Mouse (Mus musculus): Measurements from ENCODE around the gene Foxo3. TPM values are rescaled to one million over a fixed set of nuclear protein-coding genes. Genes with fewer than 3 reads are reported as not detected.

Foxo3 gene
- polyA plus RNA-seq, 1 experiment: 14.6 TPM

DNA sequence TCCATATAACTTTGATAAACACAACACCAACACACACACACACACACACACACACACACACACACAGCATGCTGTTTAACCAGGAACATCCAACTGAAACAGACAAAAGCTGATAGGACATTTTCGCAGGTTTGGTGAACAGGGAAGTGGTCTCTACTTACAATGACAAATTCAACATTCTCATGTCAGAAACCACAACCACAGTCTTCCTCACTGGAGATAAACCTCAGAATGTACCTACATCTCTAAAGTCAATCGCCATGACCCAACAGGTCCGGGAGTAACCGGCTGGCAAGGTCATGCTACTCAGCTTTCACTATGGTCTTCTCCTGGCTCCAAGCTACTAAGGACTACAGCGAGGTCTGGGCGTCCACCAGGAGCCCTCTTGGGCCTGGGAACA, 81.8 kb downstream of the Foxo3 start:
- DNase-seq (ENCODE audit: low read depth): no peak
- TF ChIP-seq CTCF (IDR thresholded peaks at IDR 0.05; ENCODE audit: borderline replicate concordance, extremely low read depth, insufficient read depth, insufficient read length) (no peak), POLR2A (IDR thresholded peaks at IDR 0.05; ENCODE audit: borderline replicate concordance, extremely low read depth, insufficient read depth, insufficient read length, poor library complexity, severe bottlenecking) (no peak)

DNA sequence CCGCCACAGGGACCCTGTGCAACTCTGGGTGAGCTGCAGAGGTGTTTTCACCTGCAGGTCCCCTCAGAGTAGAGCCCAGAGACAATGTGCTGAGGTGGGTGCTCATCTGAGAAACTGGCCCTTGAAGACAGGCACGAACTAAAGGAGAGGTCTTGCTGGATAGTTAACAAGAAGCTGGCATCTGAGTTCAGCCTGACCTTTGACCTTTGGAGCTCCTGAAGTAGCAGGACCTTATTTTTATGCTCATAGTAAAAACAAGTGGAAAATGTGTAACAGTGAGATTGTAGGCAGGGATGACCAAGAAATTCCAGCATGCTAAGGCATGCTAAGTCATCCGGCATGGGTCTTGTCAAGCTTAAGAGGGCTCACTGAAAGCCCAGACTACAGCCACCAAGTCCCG, 82.6 kb downstream of the Foxo3 start:
- DNase-seq (ENCODE audit: low read depth): no peak

DNA sequence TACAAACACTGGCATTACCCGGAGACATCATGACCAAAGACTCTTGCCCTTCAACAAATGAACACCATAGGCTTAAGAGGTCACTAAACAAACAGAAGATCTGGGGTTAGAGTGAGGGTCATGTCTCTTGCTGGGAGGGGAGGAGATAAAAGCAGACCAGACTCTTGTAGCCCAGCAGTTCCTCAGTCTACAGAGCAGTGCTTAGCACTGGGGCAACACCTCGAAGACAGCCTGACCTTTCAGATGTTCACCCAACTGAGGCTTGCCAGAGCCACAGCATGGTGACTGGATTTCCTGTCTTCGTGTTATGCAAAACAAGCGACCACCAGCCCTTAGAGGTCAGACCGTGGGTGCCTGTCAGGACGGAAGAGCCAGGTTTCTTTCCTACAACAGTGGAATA, 83.6 kb downstream of the Foxo3 start:
- TF ChIP-seq CTCF (IDR thresholded peaks at IDR 0.05; ENCODE audit: borderline replicate concordance, extremely low read depth, insufficient read depth, insufficient read length) (no peak), POLR2A (IDR thresholded peaks at IDR 0.05; ENCODE audit: borderline replicate concordance, extremely low read depth, insufficient read depth, insufficient read length, poor library complexity, severe bottlenecking) (no peak)
- DNase-seq (ENCODE audit: low read depth): no peak

More for the DNA sequence above, 82.6 kb downstream of the Foxo3 start:
- no peak for TF ChIP-seq CTCF (IDR thresholded peaks at IDR 0.05; ENCODE audit: borderline replicate concordance, extremely low read depth, insufficient read depth, insufficient read length)
- TF ChIP-seq POLR2A (IDR thresholded peaks at IDR 0.05; ENCODE audit: borderline replicate concordance, extremely low read depth, insufficient read depth, insufficient read length, poor library complexity, severe bottlenecking): no peak

DNA sequence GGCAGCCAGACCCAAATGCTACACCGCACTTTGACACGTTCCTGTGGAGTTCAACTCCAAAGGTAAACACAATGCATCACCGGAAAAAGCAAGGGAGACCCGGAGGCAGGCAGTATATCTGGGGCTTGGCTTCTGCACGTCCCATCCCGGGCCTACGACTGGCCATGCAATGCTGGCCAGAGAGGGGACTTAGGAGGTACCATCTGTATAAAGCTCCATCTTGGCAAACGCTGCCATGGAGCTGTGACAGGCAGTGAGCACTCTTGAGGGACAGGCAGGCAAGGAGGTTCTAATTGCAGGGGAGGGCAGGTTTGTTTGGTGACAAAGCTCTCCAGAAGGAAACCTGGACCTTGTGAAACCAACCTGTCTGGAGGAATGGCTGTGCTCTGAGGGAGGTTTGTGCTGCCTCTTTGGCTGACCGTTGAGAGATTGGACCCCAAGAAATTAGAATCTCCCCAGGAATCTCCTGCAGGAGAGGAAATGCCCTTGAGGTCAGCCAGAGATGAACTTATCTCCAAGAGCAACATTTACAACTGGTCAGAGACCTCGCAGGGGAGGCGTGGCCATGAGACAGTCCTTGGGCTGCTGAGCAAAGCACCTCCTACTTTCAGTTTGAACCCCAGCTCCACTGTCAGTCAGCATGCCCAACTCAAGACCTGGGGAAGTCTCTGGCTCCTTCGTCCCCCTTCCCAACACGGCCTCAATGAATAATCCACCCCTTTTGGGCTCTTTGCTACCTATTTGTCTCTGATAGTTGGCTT, 86.7 kb downstream of the Foxo3 start:
- TF ChIP-seq CTCF (IDR thresholded peaks at IDR 0.05; ENCODE audit: borderline replicate concordance, extremely low read depth, insufficient read depth, insufficient read length) (no peak), POLR2A (IDR thresholded peaks at IDR 0.05; ENCODE audit: borderline replicate concordance, extremely low read depth, insufficient read depth, insufficient read length, poor library complexity, severe bottlenecking) (no peak)
- DNase-seq (ENCODE audit: low read depth): no peak

DNA sequence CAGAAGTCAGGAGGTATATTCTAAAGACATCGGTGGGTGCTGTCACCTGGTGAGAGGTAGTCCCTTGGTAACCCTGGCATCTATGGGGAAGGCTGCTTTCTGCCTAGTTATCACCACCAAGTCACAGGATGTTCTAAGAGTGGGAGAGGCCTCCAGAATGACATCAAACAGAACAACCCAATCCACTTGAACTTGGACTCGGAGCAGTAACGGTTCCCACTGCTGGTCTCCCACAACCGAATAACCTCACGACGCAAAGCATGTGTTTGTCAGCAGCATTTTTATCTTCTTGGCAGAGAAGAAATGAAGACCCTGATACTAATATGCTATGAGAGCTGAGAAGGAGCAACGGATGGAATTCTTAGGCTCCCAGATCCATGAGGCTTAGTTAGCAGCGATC, 87.5 kb downstream of the Foxo3 start:
- no peak for DNase-seq (ENCODE audit: low read depth)
- TF ChIP-seq CTCF (IDR thresholded peaks at IDR 0.05; ENCODE audit: borderline replicate concordance, extremely low read depth, insufficient read depth, insufficient read length): no peak
- TF ChIP-seq POLR2A (IDR thresholded peaks at IDR 0.05; ENCODE audit: borderline replicate concordance, extremely low read depth, insufficient read depth, insufficient read length, poor library complexity, severe bottlenecking): no peak

DNA sequence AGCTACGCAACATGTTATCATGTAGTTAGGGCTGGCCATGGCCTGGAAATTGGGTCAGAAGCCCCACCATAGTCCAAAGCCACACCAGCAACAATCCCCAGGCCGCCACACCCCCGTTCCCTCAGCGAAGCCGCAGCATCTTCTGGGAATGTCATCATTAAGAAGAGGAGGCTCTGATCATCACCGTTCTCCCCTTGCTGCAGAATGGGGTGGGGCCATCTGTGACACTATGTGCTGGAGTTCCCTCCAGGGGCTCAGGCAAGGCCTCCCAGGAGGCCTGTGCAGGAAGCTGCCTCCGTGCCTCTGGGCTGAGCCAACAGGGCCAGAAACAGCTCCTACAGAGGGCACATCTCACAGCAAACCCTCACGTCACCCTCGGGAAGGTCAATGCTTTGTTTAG, 88.5 kb downstream of the Foxo3 start:
- no peak for TF ChIP-seq POLR2A (IDR thresholded peaks at IDR 0.05; ENCODE audit: borderline replicate concordance, extremely low read depth, insufficient read depth, insufficient read length, poor library complexity, severe bottlenecking)
- no peak for TF ChIP-seq CTCF (IDR thresholded peaks at IDR 0.05; ENCODE audit: borderline replicate concordance, extremely low read depth, insufficient read depth, insufficient read length)
- DNase-seq (ENCODE audit: low read depth): no peak

DNA sequence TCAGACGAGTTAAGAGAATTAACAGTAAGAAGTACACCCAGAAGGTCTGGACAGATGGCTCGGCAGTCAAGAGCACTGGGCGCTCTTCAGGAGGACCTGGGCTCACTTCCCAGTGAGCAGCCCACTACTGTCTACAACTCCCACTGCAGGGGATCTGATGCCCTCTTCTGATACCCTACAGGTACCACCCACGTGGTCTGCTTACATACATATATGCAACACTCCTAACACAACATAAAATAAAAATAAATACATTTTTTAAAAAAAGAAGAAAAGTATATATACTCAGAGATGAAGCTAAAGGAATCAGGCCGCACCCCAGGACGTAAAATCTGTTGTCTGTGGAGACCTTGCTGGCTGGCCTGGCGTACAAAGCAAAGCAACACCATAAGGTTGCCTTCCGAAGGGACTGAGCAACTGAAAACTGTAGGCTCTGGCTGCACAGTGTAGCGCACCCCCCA, 89.6 kb downstream of the Foxo3 start:
- no peak for DNase-seq (ENCODE audit: low read depth)
- no peak for TF ChIP-seq CTCF (IDR thresholded peaks at IDR 0.05; ENCODE audit: borderline replicate concordance, extremely low read depth, insufficient read depth, insufficient read length)
- TF ChIP-seq POLR2A (IDR thresholded peaks at IDR 0.05; ENCODE audit: borderline replicate concordance, extremely low read depth, insufficient read depth, insufficient read length, poor library complexity, severe bottlenecking): no peak

DNA sequence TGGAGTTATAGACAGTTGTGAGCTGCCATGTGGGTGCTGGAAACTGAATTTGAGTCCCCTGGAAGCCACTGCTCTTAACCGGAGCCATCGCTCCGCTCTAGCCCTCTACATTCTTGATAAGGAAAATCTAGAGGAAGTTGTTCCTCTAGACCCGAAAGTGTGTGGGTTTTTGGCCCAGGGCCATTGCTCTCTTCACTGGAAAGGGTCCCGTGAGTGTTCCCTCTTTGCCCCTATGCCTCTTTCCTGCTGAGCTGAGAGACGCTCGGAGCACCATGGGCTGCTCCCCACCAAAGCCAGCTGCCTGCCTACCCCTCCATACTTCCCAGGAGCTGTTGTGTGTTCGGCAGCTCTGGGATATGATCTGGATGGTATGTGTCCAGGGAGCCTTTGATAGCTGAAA, 96.2 kb downstream of the Foxo3 start:
- TF ChIP-seq CTCF (IDR thresholded peaks at IDR 0.05; ENCODE audit: borderline replicate concordance, extremely low read depth, insufficient read depth, insufficient read length) (no peak), POLR2A (IDR thresholded peaks at IDR 0.05; ENCODE audit: borderline replicate concordance, extremely low read depth, insufficient read depth, insufficient read length, poor library complexity, severe bottlenecking) (no peak)
- DNase-seq (ENCODE audit: low read depth): no peak

DNA sequence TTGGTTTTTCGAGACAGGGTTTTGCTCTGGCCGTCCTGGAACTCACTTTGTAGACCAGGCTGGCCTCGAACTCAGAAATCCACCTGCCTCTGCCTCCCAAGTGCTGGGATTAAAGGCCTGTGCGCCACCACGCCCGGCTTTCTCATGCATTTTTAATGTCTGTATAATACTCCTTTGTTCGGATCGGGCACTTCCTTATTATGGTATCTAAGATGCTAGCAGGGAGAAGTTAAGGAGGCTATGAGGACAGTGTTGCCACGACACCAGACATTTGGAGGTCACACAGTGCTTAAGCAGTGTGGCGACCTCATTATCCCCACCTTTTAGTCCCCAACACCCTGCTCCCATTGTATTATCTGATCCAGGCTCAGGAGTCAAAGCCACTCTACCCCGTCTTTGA, 97.8 kb downstream of the Foxo3 start:
- no peak for DNase-seq (ENCODE audit: low read depth)
- TF ChIP-seq POLR2A (IDR thresholded peaks at IDR 0.05; ENCODE audit: borderline replicate concordance, extremely low read depth, insufficient read depth, insufficient read length, poor library complexity, severe bottlenecking) (no peak), CTCF (IDR thresholded peaks at IDR 0.05; ENCODE audit: borderline replicate concordance, extremely low read depth, insufficient read depth, insufficient read length) (no peak)

DNA sequence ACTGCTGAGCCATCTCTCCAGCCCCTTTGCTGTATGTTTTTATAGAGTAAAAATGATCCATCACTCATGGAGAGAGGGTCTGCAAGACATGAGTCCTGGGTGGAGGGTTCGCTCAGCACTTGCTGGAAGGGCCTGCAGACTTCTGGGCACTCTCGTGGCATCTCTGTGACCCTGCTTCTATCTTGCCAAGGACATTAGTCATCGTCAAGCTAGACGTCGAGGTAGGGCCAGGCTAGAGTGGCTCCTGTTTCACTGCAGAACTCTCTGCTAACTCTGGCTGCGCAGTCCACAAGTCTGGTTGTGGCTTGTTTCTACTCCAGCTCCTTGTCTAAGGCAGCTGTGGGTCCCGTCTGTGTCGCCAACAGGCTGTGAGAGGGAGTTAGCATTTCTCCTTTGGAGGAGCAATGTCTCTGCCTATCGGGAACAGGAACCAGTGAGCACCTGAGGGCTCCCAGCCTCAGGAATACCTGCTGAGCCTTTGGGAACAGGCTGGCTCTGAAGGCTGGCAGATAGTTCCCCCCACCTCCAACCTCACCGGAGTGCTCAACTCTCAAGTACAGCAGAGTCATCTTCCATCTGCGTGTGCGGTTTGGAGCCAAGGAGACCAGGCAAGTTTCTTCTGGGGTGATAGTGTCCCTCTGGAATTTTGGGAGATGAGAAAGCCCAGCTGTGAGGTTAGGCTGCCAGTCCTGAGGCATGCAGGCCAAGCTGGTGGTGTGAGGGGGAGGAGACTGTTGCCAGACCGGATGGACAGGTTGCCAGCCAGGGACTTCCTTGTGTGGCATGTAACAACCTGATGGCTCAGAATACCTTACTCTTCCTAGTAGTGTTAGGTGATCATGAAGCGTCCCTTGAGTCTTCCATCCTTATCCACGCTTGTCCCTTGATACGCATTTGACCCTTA, 98.5 kb downstream of the Foxo3 start:
- DNase-seq (ENCODE audit: low read depth): no peak
- TF ChIP-seq CTCF (IDR thresholded peaks at IDR 0.05; ENCODE audit: borderline replicate concordance, extremely low read depth, insufficient read depth, insufficient read length): no peak
- TF ChIP-seq POLR2A (IDR thresholded peaks at IDR 0.05; ENCODE audit: borderline replicate concordance, extremely low read depth, insufficient read depth, insufficient read length, poor library complexity, severe bottlenecking): no peak

DNA sequence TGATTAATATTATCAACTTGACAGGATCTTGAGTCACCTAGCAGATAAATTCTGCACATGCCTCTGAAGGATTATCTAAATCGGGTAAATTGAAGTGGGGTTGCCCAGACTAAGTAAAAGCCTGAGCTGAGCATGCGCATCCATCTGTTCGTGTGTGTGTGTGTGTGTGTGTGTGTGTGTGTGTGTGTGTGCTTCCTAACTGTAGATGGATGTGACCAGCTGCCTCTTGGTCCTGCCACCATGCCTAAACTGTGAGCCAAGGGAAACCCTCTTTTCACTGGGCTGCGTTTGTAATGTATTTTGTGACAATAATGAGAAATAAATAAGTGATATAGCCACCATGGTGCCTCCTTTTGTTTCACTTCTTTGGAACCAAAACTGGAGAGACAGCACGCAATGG, 102.3 kb downstream of the Foxo3 start:
- DNase-seq (ENCODE audit: low read depth): peak; percentile 40
- TF ChIP-seq CTCF (IDR thresholded peaks at IDR 0.05; ENCODE audit: borderline replicate concordance, extremely low read depth, insufficient read depth, insufficient read length) (no peak), POLR2A (IDR thresholded peaks at IDR 0.05; ENCODE audit: borderline replicate concordance, extremely low read depth, insufficient read depth, insufficient read length, poor library complexity, severe bottlenecking) (no peak)

Measured in brain, embryonic 14.5 days (tissue).